ENCODE assay signal across 8 mouse cellular contexts in the genomic region with DNA sequence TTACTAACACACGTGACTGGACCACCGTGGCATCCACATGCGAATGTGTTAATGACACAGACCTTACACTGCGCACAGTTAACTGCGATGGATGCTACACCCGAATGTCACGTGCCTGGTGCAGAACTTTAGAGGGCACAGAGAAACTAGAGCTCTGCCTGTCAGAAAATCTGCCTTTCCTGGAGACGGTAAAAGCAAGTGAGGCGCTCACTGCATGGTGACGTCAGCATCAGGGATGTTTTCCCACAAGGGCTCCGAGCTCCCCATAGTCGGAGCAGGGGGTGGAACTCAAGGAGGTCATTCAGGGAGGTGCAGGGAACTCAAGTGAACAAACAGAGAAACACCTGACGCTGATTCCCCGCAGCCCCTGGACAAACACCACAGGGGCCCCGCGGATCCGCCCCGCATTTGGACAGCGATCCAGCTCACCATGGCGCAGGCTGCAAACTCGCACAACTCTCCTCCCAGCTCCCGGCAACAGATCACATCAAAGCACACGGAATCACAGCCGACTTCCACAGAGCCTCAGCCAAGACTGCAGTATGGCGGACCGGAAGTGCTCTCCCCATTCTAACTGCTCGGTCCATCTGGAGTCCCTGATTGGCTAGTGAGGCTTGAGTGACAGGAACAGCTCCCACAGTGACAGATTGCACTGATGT. TPM values are rescaled to one million over a fixed set of nuclear protein-coding genes. Genes with fewer than 3 reads are reported as not detected.
A peak's percentile ranks its signal among the peaks of the same experiment; 100 is the strongest.
DNase-seq lines count a peak whose midpoint lies in the region; ATAC-seq lines count a peak whose summit lies in the region.

A gene (minus strand): TSS at position 539 of the 659 bp plus-strand sequence.

- H3K9ac ChIP-seq in intestine, embryonic 14.5 days (ENCODE audit: low read length), result peak within 1 kb of the TSS; percentile 62

- H3K9me3 ChIP-seq in intestine, embryonic 14.5 days (ENCODE audit: control insufficient read depth, low read length), result peaks cover 10% of the 10 kb centered on the region; the same call in 1 of the 2 replicates

- peak; percentile 84 to 93 for DNase-seq in adrenal gland, adult (ENCODE audit: inconsistent age in 2 of 2, low spot score in 1 of 2)
- peak; percentile 92 for DNase-seq in embryo, embryonic 10.5 days (ENCODE audit: low spot score)
- peak; percentile 72 for DNase-seq in gastrocnemius, postnatal 25 days
- peak; percentile 85 for DNase-seq in intestine, embryonic 14.5 days (ENCODE audit: low spot score)
- peak; percentile 86 to 88 for DNase-seq in left cerebral cortex, postnatal 10 days (ENCODE audit: extremely low spot score in 1 of 2, low spot score in 2 of 2)
- DNase-seq in right cerebral cortex, postnatal 10 days (ENCODE audit: low spot score in 2 of 2), result peak; percentile 90 to 96
- DNase-seq in urinary bladder, postnatal 25 days (ENCODE audit: low spot score), result peak; percentile 62

- ATAC-seq in intestine, embryonic 14.5 days (replicated peaks; ENCODE audit: low FRiP score, low TSS enrichment, low read depth), result peak; percentile 100
- peak; percentile 100 for ATAC-seq in megakaryocyte progenitor cell, adult 5-6 weeks (replicated peaks; ENCODE audit: poor library complexity)

- WGBS in intestine, embryonic 14.5 days, result 2% methylated on average over 27 of the region's 27 CpGs

- H3K36me3 ChIP-seq in intestine, embryonic 14.5 days (ENCODE audit: control insufficient read depth, insufficient read depth, low read length), result no peaks in the 10 kb centered on the region

- peak within 1 kb of the TSS; percentile 66 for H3K4me2 ChIP-seq in intestine, embryonic 14.5 days (ENCODE audit: low read length)

- peak within 1 kb of the TSS; percentile 76 for H3K27ac ChIP-seq in intestine, embryonic 14.5 days (ENCODE audit: low read depth)

- H3K27me3 ChIP-seq in intestine, embryonic 14.5 days (replicated peaks; ENCODE audit: control insufficient read depth, insufficient read depth, low read length), result no peaks in the 10 kb centered on the region

- peaks cover 3% of the 10 kb centered on the region; the same call in 1 of the 2 replicates for H3K4me1 ChIP-seq in intestine, embryonic 14.5 days (replicated peaks; ENCODE audit: control insufficient read depth, insufficient read depth, low read length)

- H3K4me3 ChIP-seq in intestine, embryonic 14.5 days (ENCODE audit: low read depth, low read length), result peak within 1 kb of the TSS; percentile 64

- intact Hi-C loops in left cerebral cortex, postnatal 10 days (cut with DNase I), result no loop called here

RNA-seq across cellular contexts. Expression of the gene that starts here (rescaled TPM):
- total RNA-seq in gastrocnemius, postnatal 25 days (2021), result 1 to 10 TPM; 4.2 to 4.5 TPM
- 13.0 and 15.9 TPM in 2 replicates for polyA plus RNA-seq in intestine, embryonic 14.5 days (2014; fragmentation: Nextera tagmentation; extraction: Ambion mirVana)
- total RNA-seq in left cerebral cortex, postnatal 10 days (2021), result 10 to 100 TPM; 20.5 to 23.8 TPM
- total RNA-seq in megakaryocyte progenitor cell, adult 5-6 weeks (2015), result 3.3 and 10.2 TPM in 2 replicates
- total RNA-seq in megakaryocyte progenitor cell, adult 5-6 weeks (2017), result 7.0 and 7.3 TPM in 2 replicates

Comparison
In these comparisons a context has a peak if more than half of its experiments do, and no peak if none do; other contexts are left out.
1. Peak in every context shown above with its lines: DNase-seq, ATAC-seq, H3K4me3 ChIP-seq and H3K27ac ChIP-seq.